Mouse (Mus musculus) gastrocnemius, adult 8-10 months (tissue): ENCODE measurements around the gene Sdhaf1. TPM values are rescaled to one million over a fixed set of nuclear protein-coding genes. Genes with fewer than 3 reads are reported as not detected.
A peak's percentile ranks its signal among the peaks of the same experiment; 100 is the strongest.

Source experiments
- DNase-seq, 2 experiments: peaks; one replicate each; pipeline ENCODE4 v3.0.0; 2022; ENCODE audit warnings: low spot score in 2 of 2
- total RNA-seq, 4 experiments: library from RNA; stranded (reverse); gene quantifications; 2 replicates each; pipeline ENCODE4 v1.2.4; 2022

Gene Sdhaf1
- total RNA-seq, 4 experiments from 2014 or later: 5.9 to 8.7 (median 7.5) TPM

DNA sequence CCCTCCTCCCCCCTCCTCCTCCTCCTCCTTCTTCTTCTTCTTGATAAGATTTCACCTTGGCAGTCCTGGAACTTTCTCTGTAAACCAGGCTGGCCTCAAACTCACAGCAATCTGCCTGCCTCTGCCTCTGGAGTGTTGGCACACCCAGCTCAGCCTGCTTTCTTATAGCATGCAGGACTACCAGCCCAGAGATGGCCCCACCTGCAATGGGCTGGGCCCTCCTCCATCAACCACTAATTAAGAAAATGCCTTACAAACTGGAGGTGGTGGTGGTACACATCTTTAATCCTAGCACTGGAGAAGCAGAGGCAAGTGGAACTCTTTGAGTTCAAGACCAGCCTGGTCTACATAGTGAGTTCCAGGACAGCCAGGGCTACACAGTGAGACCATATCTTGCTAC is 2.7 kb upstream of the Sdhaf1 start:
- no peak for DNase-seq

DNA sequence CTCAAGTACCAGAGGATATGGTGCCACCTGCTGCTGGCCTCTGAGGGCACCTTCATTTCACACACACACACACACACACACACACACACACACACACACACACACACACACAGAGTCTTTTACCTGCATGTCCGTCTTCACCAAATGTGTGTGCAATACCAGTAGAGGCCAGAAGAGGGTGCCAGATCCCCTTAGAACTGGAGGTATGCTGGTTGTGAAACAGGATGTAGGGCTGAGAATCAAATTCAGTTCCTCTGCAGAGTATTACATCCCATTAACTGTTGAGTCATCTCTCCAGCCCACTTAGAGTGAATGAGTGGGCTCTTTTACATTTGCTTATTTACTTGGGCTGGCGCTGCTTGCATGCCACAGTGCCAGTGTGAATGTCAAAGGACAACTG is 1.7 kb upstream of the Sdhaf1 start:
- peak in 1 of 2 experiments; percentile 30 for DNase-seq

DNA sequence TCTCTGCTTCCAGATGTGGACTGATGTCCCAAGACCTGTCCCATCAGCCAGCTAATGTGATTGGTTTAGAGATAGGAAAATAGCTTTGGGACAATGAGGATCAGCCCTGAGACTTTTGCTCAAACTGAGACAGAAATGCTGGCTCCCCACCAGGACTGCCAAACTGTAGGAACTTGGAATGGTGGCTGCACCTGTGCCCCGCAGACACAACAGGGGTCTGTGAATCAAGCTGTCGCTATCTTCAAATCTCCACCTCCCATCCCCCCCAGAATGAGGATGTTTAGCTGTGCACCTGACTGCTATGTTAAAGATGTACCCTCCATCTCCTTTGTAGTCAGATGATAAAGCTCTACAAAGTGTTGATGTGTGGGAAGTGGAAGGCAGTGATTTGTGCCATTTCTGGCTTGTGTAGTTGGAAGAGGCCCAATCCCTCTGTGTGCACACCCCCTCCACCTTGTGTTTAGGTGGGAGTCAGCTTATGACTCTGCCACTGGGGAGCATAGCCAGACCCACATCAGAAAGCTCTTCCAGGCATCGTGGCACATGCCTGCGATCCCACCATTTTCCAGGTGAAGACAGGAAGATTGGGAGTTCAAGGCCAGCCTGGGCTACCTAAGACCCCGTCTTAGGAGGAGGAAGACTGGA is 727 bp upstream of the Sdhaf1 start:
- DNase-seq: no peak

DNA sequence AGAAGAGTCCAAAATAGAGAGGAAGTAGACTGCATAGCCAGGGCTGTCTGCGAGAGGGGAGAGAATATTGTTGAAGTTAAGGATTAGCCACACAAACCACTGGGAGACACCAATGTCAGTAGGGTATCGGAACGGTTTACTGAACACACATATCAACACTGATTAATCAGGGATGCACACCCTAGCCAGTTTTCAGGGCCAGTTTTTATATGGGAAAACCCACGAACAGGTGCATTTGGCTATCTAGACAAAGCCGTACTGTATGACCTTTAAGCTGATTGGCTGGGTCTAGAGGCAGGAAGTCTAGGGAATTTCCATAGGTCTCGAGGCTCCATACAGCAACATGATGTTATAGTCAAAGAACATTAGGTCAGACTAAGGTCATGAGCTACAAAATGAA is 830 bp downstream of the Sdhaf1 start:
- DNase-seq: no peak

DNA sequence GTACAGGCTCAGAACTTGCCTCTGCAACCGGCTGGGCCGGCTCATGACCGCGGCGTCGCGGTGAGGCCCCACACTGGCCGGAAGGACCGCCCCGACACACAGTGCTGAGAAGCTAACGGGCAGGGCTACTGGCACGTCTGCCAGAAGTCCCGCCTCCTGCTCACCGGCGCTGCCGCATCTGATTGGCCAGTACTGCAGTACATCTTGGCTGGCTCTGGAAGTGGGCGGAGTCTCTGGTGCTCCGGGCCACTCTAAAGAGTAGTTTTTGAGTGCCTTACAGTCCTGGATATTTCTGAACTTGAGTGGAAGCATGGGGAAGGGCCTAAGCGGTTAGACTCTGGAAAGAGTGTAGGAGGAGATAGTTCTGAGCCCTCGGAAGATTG is 1.4 kb downstream of the Sdhaf1 start:
- peak; percentile 94 to 97 for DNase-seq

DNA sequence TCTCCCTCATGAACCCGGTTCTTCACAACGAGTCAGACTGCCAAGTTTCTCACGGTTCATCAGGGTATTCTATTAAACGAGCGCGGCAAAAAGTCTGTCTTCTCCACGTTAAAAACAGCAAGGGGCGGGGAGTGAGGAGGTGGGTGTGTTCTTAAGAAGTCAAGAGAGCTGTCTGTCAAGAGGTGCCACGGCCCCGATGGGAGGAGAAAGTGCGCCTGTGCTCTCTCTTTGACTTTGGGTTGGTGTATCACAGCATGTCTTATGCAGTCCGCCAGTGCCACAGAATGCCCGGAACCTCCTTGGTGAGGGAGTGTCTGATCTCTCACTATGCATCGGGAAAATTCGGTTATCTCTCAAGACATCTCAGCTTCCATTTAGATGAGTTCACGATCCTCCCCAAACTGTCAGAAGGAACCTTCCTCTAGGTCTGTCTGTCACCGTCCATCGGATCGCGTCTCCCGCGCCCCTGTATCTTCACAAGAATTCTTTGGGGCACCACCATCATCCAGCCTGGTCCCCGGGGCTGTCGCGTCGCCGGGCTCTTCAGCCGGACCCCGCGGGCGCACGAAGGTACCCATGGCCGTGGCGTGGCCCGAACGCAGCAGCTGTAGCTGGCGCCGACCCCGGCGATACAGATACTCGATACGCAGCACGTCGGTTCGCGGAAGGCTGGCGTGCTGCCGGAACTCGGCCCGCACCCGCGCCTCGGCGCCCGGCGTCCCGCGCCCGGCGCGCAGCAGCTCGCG is 2.0 kb downstream of the Sdhaf1 start, which contains the start of gene E130208F15Rik:
E130208F15Rik (plus strand) TSS at position 202 of the 746 bp plus-strand sequence.
- DNase-seq: peak; percentile 45 to 59

DNA sequence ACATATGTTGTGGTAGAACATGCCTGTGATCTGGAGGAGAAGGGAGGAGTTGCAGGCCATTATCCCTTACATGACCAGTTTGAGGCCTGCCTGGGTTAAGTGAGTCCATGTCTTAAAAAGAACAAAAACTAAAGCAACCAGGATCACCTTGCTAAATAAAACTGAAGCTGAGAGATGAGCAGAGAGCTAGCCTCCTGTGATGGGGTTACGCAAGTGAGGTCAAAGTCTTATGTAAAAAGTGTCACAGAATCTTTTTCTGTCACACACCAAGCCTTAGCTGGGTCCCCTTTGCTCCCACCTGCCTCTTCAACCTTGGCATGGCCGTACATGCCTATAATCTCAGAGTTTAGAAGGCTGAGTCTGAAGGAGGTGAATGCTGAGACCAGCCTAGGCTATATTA is 2.7 kb downstream of the Sdhaf1 start:
- DNase-seq: no peak

DNA sequence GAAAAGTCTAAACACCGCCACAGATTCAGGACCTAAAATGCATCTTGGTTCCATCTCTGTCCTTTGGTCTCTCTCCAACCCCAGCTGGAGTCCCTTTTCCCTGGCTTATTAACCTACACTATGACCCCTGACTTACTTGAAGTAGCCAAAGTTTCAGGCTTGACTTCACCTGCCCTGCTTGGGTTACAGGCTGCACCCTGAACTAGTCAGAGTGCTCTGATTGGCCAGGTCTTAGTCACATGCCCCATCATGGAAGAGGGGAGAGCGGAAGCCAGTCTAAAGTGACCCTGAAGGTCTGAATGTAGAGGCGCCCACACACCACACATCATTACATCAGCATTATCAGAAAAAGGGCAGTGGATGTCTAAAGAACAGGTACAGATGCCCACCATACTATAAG is 5.6 kb downstream of the Sdhaf1 start:
- DNase-seq: no peak

DNA sequence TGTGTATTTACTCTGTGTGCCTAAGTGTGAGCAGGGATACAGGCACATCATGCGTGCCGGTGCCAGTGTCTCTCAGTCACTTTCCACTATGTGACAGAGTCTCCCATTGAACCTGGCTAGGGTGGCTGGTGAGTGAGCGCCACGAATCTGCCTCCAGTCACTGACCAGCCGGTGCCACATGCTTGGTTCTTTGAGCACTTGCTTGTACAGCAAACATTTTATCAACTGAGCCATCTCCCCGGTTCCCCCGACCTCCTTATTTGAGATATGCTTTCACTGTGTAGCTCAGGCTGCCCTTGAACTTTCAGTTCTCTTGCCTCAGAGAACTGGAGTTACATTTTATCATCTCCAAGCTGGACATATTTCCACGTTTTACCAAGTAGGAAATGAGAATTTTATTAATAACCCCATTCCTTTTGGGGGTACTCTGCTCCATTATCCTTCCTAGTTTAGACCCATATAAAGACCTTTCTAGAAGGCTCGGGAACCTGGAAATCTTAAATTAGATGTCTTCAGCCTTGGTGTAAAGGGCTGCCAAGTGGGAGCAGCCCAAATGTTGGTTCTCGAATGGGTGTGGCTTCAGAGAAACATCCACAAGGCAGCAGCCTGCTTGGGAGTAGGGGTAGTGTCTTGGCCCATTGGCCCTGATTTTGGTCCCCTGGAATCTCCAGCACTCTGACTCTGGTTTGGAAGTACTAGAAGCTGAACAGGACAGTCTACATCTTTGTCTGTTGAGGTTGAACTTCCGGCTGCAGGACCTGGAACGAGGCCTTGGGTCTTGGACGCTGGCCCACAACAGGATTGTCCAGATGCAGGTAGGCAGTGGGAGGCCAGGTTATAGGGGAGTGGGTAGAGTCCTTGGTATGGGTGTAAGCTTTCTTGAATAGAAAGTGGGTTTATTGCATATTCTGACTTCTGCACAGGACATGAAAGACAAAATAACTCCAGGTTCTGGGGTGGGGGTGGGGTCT is 7.9 kb downstream of the Sdhaf1 start:
- DNase-seq: no peak

DNA sequence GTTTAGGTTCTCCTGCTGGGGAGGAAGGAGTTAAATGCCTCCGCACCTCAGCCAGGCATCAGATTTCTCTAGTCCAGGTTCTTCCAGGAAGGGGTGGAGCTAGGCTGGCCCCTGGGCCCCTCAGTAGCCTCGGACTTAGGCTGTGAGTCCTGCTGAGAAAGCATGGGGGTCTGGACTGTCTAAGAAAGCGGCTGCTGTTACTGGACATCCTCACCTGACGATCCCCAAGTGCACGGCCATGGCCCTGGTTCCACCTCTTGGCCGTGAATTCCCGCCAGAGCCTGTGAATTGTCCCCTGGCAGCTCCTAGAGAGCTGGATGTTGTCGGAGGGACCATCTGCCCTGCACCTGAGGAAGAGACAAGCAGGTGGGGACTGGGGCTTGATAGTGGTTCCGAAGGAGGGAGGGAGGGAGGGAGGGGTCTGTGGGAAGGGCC is 9.0 kb downstream of the Sdhaf1 start, which contains the start of gene Syne4:
Syne4 (plus strand) TSS at position 87 of the 435 bp plus-strand sequence.
- DNase-seq: no peak

DNA sequence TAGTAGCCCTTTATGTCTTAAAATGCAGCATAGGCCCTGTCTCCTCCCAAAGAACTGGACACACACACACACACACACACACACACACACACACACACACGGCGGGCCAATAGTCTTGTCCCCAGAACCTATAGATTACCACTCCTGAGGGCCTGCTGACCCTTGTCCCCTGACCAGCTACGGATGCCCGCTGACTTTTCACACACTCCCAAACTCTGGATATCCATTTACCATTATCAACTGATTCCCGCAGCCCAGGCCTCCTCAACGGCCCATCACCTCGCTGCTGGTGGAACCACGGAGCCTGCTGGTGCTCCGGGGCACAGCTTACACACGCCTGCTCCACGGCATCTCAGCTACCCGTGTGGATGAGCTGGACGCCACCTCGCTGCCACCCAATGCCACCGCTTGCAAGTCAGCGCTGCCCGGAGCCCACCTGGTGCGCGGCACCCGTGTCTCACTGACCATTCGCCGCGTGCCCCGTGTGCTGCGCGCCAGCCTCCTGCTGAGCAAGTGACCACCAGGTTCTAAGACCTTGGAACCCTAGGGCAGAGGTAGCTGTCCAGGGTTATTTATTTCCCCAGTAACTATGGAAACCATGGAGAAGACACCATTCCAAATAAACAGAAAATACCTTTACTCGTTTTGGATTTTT is 9.9 kb downstream of the Sdhaf1 start:
- no peak for DNase-seq

DNA sequence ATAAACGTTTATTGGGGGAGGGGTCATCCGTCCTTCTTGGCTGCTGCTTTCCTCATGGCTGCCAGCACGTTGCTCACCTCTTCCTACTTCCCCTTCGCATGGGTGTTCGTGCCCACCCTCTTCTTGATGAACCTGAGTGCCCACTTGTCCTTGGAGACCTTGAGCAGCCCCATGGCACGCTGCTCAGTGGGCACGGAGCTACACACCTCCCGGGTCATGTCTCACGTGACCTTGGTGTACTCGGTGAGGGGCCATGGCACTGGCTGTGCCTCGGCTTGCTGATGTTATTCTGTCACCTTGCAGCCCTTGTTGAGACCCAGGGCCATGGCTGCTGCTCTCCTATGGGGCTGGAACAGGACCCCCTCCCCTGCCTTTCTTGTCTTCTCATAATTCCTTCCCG is 13.6 kb downstream of the Sdhaf1 start:
- DNase-seq: no peak

DNA sequence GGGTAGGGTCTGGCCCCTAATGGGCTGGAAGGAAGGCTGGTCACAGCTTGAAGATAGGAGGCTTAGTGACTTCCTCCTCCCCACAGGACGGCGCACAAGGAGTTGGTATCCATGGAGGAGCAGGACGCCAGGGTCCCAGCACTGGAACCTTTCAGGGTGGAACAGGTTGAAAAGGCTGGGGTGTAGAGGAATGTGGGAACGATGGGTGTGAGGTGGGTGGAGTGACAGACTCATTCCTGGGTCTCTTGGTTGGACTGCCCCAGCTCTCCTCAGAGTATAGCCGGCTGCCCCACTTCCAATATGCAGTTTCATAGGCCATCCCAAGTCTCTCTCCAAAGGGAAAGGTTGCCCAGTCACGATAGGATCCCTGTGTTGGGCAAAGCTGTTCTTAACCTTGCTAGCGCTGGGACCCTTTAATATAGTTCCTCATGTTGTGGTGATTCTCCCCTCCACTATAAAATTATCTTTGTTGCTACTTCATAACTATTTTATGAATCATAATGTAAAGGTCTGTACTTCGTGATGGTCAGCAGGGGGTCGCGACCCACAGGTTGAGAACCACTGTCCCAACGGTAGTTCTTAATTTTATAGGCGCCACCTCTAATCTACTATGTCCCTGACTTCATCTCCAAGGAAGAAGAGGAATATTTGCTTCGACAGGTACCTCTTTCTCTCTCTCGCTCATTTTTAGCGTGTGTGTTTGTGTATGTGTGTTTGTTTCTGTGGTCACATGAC is 14.1 kb downstream of the Sdhaf1 start:
- DNase-seq: no peak

DNA sequence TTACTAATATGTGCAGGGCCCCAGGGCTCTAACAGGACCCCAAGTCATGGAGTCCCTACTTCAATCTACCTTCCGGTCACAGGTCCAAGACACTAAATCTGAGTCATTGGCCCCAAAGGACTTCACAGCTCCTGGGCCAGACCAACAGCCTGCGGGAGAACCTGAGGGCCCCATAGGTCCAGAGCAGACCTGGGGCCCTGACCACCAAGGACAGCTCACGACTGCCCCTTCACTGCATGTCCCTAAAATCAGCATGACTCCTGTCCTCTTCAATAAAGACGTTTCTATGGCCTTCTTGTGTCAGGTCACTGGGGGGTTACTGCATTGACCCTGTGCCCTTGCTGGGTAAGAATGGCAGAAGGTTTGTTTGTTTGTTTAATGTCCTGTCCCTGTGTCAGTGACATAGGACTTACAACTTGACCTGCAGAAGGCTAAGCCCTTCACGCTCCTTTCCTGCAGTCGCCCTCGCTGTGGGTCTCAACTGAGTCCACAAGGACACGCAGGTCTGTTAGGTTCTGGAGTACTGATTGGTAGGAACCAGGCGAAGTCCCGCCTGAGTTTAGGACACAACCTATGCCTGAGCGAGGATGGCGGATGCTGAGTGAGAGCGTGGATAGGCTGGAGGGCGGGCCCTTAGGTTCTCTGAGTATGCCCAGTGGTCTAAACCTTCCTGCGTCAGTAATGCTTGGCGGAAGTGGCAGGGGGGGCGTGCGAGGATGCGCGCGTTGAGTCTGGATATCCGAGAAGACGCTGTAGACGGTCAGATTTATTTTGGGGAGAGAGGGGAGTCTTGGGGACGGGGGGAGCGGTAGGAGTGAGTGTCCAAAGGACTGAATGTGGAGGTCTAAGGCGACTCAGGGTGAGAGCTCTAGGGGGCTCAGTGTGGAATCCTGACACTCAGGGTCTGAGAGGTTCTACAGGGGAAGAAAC is 15.4 kb downstream of the Sdhaf1 start, which contains the start of gene Alkbh6:
Alkbh6 (plus strand) TSS at position 642 of the 930 bp plus-strand sequence.
- peak; percentile 90 to 94 for DNase-seq

DNA sequence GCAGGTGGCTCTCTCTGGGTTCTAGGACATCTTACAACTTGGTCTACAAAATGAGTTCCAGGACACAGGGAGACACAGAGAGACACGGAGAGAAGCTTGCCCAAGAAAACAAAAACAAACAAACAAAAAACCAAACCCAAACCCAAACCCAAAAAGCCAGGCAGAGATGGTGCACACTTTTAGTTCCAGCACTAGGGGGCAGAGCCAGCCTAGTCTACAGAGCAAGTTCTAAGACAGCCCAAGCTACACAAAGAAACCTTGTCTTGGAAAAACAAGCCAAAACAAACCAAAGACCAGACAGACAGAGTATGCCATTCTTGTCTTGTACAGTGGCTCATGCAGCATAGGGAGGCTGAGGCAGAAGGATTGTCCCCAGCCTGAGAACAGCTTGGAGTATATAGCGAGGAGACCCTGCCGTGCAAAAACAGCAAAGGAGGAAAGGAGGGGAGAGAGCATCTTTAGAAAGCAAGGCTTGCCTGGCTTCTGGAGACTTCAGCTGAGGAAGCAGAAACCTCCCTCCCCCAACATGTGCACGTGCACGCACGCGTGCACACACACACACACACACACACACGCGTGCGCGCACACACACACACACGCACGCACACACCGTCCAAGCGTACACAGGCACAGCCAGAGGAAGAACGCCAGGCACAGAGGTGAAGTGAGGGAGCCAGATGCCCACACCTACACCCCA is 17.5 kb downstream of the Sdhaf1 start:
- DNase-seq: no peak

DNA sequence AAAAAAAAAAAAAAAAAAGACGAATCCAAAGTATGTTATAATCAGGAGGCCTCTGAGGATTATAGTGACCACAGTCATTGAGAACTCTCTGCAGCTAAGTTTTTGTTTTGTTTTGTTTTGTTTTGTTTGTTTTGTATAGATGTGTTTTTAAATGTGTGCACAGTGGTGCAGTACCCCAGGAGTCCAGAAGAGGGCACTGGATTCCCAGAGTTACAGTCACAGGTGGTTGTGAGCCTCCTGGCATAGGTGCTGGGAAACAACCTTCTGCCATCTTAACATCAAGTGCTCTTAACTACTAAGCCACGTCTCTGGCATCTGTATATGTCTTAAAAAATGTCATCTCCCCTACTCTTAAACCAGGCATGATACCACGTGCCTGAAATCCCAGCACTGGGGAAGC is 22.8 kb downstream of the Sdhaf1 start:
- no peak for DNase-seq

DNA sequence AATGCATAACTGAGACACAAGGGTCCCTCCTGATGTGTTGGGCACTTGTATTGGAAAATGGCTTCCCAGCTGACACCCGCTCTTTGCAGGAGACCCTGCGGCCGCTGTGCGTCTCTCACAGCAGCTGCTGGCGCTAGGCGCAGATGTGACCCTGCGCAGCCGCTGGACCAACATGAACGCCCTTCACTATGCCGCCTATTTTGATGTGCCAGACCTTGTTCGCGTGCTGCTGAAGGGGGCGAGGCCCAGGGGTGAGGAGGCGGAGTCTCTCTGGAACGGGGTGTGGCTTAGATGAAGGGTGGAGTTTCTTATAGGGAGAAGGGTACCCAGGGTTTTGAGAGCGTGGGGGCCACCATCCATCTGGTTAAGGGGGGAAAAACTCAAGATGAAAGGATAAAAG is 26.4 kb downstream of the Sdhaf1 start:
- no peak for DNase-seq

DNA sequence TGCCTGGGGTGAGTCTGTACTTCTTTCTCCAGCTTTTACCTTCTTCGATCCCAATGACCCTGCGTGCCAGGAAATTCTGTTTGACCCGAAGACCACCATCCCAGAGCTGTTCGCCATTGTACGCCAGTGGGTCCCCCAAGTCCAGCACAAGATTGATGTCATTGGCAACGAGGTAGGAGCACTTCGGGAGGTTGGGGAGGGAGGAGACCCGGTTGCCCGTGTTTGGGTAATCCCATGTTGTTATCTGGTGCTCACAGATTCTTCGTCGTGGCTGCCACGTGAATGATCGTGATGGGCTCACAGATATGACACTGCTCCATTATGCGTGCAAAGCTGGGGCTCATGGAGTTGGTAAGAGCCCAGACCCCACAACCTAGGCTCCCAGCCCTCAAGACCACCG is 26.9 kb downstream of the Sdhaf1 start:
- DNase-seq: no peak

DNA sequence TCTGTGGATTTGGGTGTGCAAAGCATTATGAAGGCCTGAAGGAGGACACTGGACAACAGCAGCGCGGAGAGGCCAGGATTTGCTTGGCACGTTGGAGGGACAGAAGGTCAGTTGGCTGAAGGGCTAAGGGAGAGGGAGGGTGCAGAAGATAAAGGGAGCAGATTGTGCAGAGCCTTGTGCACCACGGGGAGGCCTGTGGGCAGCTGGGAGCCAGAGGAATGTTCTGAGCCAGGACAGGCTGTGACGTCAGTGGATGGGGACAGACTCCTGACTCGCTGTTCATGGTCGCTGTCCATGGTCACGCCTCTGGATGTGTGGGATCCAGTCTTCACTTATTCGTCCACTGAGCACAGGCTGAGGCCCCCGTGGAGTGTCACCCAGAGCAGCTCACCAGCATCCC is 28.6 kb downstream of the Sdhaf1 start:
- no peak for DNase-seq
